20 mouse cellular contexts compared by ENCODE assay signal in genomic region chr19:5267015-5267414, GRCm38 (mm10). TPM values are rescaled to one million over a fixed set of nuclear protein-coding genes. Genes with fewer than 3 reads are reported as not detected.
DNase-seq lines count a peak whose midpoint lies in the region; ATAC-seq and TF ChIP-seq lines count a peak whose summit lies in the region.
"Had no signal": no experiment of that assay in that cellular context is flagged by ENCODE, and none has a peak within 500 bp of the region (broad histone marks: within the 10 kb centered on the region; RNA-seq: fewer than 3 reads in every experiment).

No protein-coding gene starts in this region.

- peaks cover 65% of the 10 kb centered on the region for H3K4me1 ChIP-seq in G1E (ENCODE audit: insufficient read depth, low read depth, low read length)
- H3K4me1 ChIP-seq in liver, embryonic 15.5 days (replicated peaks): peaks cover 56% of the 10 kb centered on the region
- peaks cover 26% of the 10 kb centered on the region for H3K4me1 ChIP-seq in hindbrain, embryonic 13.5 days (replicated peaks)

- WGBS in liver, embryonic 15.5 days (ENCODE audit: insufficient replicate concordance): 52% methylated on average over 5 of the region's 5 CpGs
- WGBS in hindbrain, embryonic 13.5 days: 97% methylated on average over 5 of the region's 5 CpGs

- H3K9ac ChIP-seq in liver, embryonic 15.5 days: peak overlapping the region; percentile 30; the same call in 1 of the 2 replicates
- H3K9ac ChIP-seq in hindbrain, embryonic 13.5 days: no peak overlapping the region
- H3K9ac ChIP-seq: heart, embryonic 15.5 days had no signal

- no peak for TF ChIP-seq CTCF in G1E (IDR thresholded peaks at IDR 0.05; ENCODE audit: low read depth, low read length)
- no peak for TF ChIP-seq CTCF in gastrocnemius, adult 2 months (IDR thresholded peaks at IDR 0.05)

- no peaks in the 10 kb centered on the region for H3K27me3 ChIP-seq in G1E (ENCODE audit: insufficient read depth, low read length)
- H3K27me3 ChIP-seq in liver, embryonic 15.5 days: no peaks in the 10 kb centered on the region
- no peaks in the 10 kb centered on the region for H3K27me3 ChIP-seq in hindbrain, embryonic 13.5 days
- H3K27me3 ChIP-seq: heart, embryonic 15.5 days had no signal

- peak overlapping the region; percentile 80 for H3K27ac ChIP-seq in liver, embryonic 15.5 days (replicated peaks)
- H3K27ac ChIP-seq in hindbrain, embryonic 13.5 days: no peak overlapping the region
- H3K27ac ChIP-seq in gastrocnemius, adult 2 months: no peak overlapping the region
- H3K27ac ChIP-seq: heart, embryonic 15.5 days; macrophage had no signal

- intact Hi-C loops in gastrocnemius, adult 2 months (cut with DNase I): no loop called here

- peak overlapping the region; percentile 49 for H3K4me2 ChIP-seq in liver, embryonic 15.5 days
- H3K4me2 ChIP-seq in hindbrain, embryonic 13.5 days: no peak overlapping the region
- H3K4me2 ChIP-seq: heart, embryonic 15.5 days had no signal

- ATAC-seq in G1E (ENCODE audit: extremely low read depth, insufficient number of reproducible peaks, low FRiP score, poor library complexity, severe bottlenecking): 0 out of 2 replicates have a peak, but pooled peaks have one; percentile 24
- peak; percentile 82 for ATAC-seq in erythroblast, adult 5-6 weeks (replicated peaks; ENCODE audit: low FRiP score, poor library complexity, severe bottlenecking)
- ATAC-seq in liver, embryonic 15.5 days (ENCODE audit: insufficient read depth): peak; percentile 79
- no peak for ATAC-seq in hindbrain, embryonic 13.5 days (ENCODE audit: low FRiP score)
- ATAC-seq: forebrain, embryonic 16.5 days; inflammation-experienced regulatory T-cells, adult 6 months; midbrain, embryonic 16.5 days had no signal

- DNase-seq in G1E (ENCODE audit: low spot score) (no peak), MEL-GATA-1-ER (ENCODE audit: extremely low read depth, low read depth) (peak; percentile 94)
- no peak for DNase-seq in urinary bladder, postnatal 14 days (ENCODE audit: low spot score)
- no peak for DNase-seq in gastrocnemius, adult 2 months
- DNase-seq: adrenal gland, adult 2 months; cerebellum, postnatal 14 days; heart, adult 18-20 months; kidney, adult 8-10 months; kidney, postnatal 36 days; lung, adult 2 months; thymus, adult 2 months had no signal

- peaks cover 16% of the 10 kb centered on the region for H3K36me3 ChIP-seq in G1E (replicated peaks)
- H3K36me3 ChIP-seq in liver, embryonic 15.5 days (replicated peaks): no peaks in the 10 kb centered on the region
- H3K36me3 ChIP-seq in hindbrain, embryonic 13.5 days: no peaks in the 10 kb centered on the region
- H3K36me3 ChIP-seq: heart, embryonic 15.5 days had no signal

- H3K9me3 ChIP-seq in G1E (replicated peaks): no peaks in the 10 kb centered on the region
- H3K9me3 ChIP-seq in liver, embryonic 15.5 days (replicated peaks): no peaks in the 10 kb centered on the region
- H3K9me3 ChIP-seq in hindbrain, embryonic 13.5 days: no peaks in the 10 kb centered on the region
- H3K9me3 ChIP-seq: heart, embryonic 15.5 days had no signal

- H3K4me3 ChIP-seq in G1E (ENCODE audit: low read depth, low read length): no peak overlapping the region; the same call in 1 of the 2 replicates
- H3K4me3 ChIP-seq in liver, embryonic 15.5 days (replicated peaks): no peak overlapping the region
- H3K4me3 ChIP-seq in hindbrain, embryonic 13.5 days: no peak overlapping the region
- no peak overlapping the region for H3K4me3 ChIP-seq in gastrocnemius, adult 2 months
- H3K4me3 ChIP-seq: heart, embryonic 15.5 days had no signal

RNA-seq across cellular contexts. Expression of gene Pacs1, which starts 5.9 kb away (rescaled TPM):
- total RNA-seq in G1E (2014; fragmentation: Nextera tagmentation) (49.8 and 53.3 TPM in 2 replicates), G1E (2017) (9.8 TPM in 2 replicates)
- polyA plus RNA-seq in G1E (2012): 39.0 and 50.6 TPM in 2 replicates
- 7.7 and 8.1 TPM in 2 replicates for total RNA-seq in erythroblast, adult 5-6 weeks (2015; ENCODE audit: low replicate concordance)
- 5.3 and 7.0 TPM in 2 replicates for total RNA-seq in erythroblast, adult 5-6 weeks (2017; ENCODE audit: low replicate concordance)
- 8.6 TPM in 2 replicates for polyA plus RNA-seq in liver, embryonic 15.5 days (2015; fragmentation: Nextera tagmentation; extraction: Ambion mirVana)
- 33.9 TPM in 2 replicates for polyA plus RNA-seq in hindbrain, embryonic 13.5 days (2015; fragmentation: Nextera tagmentation; extraction: Ambion mirVana)
- 1 to 10 TPM; 5.2 to 8.5 TPM for total RNA-seq in gastrocnemius, adult 2 months (2021)

RNA-seq across cellular contexts. Expression of gene Sf3b2, which starts 28.2 kb away (rescaled TPM):
- total RNA-seq in G1E (2014; fragmentation: Nextera tagmentation): 161 and 175 TPM in 2 replicates
- total RNA-seq in G1E (2017): 233 and 253 TPM in 2 replicates
- 273 and 421 TPM in 2 replicates for polyA plus RNA-seq in G1E (2012)
- total RNA-seq in erythroblast, adult 5-6 weeks (2015; ENCODE audit: low replicate concordance): 38.5 and 55.0 TPM in 2 replicates
- total RNA-seq in erythroblast, adult 5-6 weeks (2017; ENCODE audit: low replicate concordance): 59.6 and 76.3 TPM in 2 replicates
- polyA plus RNA-seq in liver, embryonic 15.5 days (2015; fragmentation: Nextera tagmentation; extraction: Ambion mirVana): 113 and 114 TPM in 2 replicates
- polyA plus RNA-seq in hindbrain, embryonic 13.5 days (2015; fragmentation: Nextera tagmentation; extraction: Ambion mirVana): 373 and 377 TPM in 2 replicates
- total RNA-seq in gastrocnemius, adult 2 months (2021): 10 to 100 TPM; 66.5 to 78.9 TPM

RNA-seq across cellular contexts. Expression of gene Gal3st3, which starts 31.1 kb away (rescaled TPM):
- total RNA-seq in G1E (2014; fragmentation: Nextera tagmentation) (not detected in 2 replicates), G1E (2017) (0.16 TPM in 1 of 2 replicates, not detected in the other)
- not detected in 2 replicates for polyA plus RNA-seq in G1E (2012)
- not detected in 2 replicates for total RNA-seq in erythroblast, adult 5-6 weeks (2015; ENCODE audit: low replicate concordance)
- not detected in 2 replicates for total RNA-seq in erythroblast, adult 5-6 weeks (2017; ENCODE audit: low replicate concordance)
- polyA plus RNA-seq in liver, embryonic 15.5 days (2015; fragmentation: Nextera tagmentation; extraction: Ambion mirVana): 0.06 and 0.09 TPM in 2 replicates
- polyA plus RNA-seq in hindbrain, embryonic 13.5 days (2015; fragmentation: Nextera tagmentation; extraction: Ambion mirVana): 34.1 and 36.0 TPM in 2 replicates
- under 1 TPM in 1 of 2 experiments, not detected in 1; 0.11 TPM for total RNA-seq in gastrocnemius, adult 2 months (2021)
- total RNA-seq: hematopoietic stem cell, adult 5-6 weeks had no signal
- polyA plus RNA-seq: macrophage had no signal
